Mouse (Mus musculus) heart, embryonic 14.5 days (tissue): ENCODE measurements around the gene Dupd1. TPM values are rescaled to one million over a fixed set of nuclear protein-coding genes. Genes with fewer than 3 reads are reported as not detected.
"Not testable (repeated sequence)": the region's sequence is repeated elsewhere in the genome, so short reads cannot be mapped to it uniquely, and the experiment has no call there.

Experiments used
- ATAC-seq: fragments of 200-750 bp; cut with Nextera tagmentation; 2 replicates; pipeline ENCODE4 v1.8.0; 2017; ENCODE audit warnings: low read depth, moderate TSS enrichment; ENCODE audit not compliant: insufficient number of reproducible peaks, insufficient read depth, low FRiP score
- H3K27ac ChIP-seq, 2 experiments: fragments of 200-500 bp in 1 of 2; fragments of 300-500 bp in 1 of 2; sonication (generic) in 1 of 2; replicated peaks in 1 of 2; 2 replicates each; pipeline ENCODE4 v1.5.1; 2012 to 2014; ENCODE audit warnings: low read depth in 2 of 2, low read length in 2 of 2, control low read depth in 1 of 2, mild to moderate bottlenecking in 1 of 2, mixed read lengths in 1 of 2; ENCODE audit not compliant: control insufficient read depth in 1 of 2, insufficient read depth in 1 of 2
- H3K27me3 ChIP-seq: fragments of 300-500 bp; sonication (generic); 2 replicates; pipeline ENCODE4 v1.6.1; 2014; ENCODE audit warnings: mild to moderate bottlenecking, low read length, control low read depth; ENCODE audit not compliant: control insufficient read depth, insufficient read depth
- H3K36me3 ChIP-seq: fragments of 300-500 bp; sonication (generic); 2 replicates; pipeline ENCODE4 v1.6.1; 2014; ENCODE audit warnings: mild to moderate bottlenecking, control low read depth, low read length, mixed read lengths; ENCODE audit not compliant: control insufficient read depth, insufficient read depth
- H3K4me1 ChIP-seq, 2 experiments: fragments of 200-500 bp in 1 of 2; fragments of 300-500 bp in 1 of 2; sonication (generic) in 1 of 2; 2 replicates each; pipeline ENCODE4 v1.6.1; 2012 to 2014; ENCODE audit warnings: low read length in 2 of 2, control low read depth in 1 of 2, mixed read lengths in 1 of 2; ENCODE audit not compliant: control insufficient read depth in 2 of 2, insufficient read depth in 2 of 2
- H3K4me2 ChIP-seq: fragments of 300-500 bp; sonication (generic); 2 replicates; pipeline ENCODE4 v1.6.1; 2014; ENCODE audit warnings: mild to moderate bottlenecking, low read length
- H3K4me3 ChIP-seq, 2 experiments: fragments of 200-500 bp in 1 of 2; fragments of 300-500 bp in 1 of 2; sonication (generic) in 1 of 2; 2 replicates each; pipeline ENCODE4 v1.5.1; 2012 to 2014; ENCODE audit warnings: low read length in 2 of 2, mild to moderate bottlenecking in 2 of 2, control low read depth in 1 of 2, low read depth in 1 of 2, moderate library complexity in 1 of 2; ENCODE audit not compliant: control insufficient read depth in 1 of 2, insufficient read depth in 1 of 2
- H3K9ac ChIP-seq: fragments of 300-500 bp; sonication (generic); 2 replicates; pipeline ENCODE4 v1.6.1; 2014; ENCODE audit warnings: mild to moderate bottlenecking, low read length
- H3K9me3 ChIP-seq: fragments of 300-500 bp; sonication (generic); 2 replicates; pipeline ENCODE4 v1.6.1; 2016; ENCODE audit warnings: low read length, control low read depth; ENCODE audit not compliant: control insufficient read depth
- WGBS: fragments of 180-500 bp; shearing (Covaris S2); extraction: QIAGEN DNeasy Blood & Tissue Kit; methylation state at CpG from one replicate; pipeline ENCODE4 v1.1.7; 2014; 5-methylcytosine and 5-hydroxymethylcytosine counted together
- polyA plus RNA-seq: library from polyadenylated mRNA; unstranded; fragments of >200 nt; fragmentation: Nextera tagmentation; extraction: Ambion mirVana; gene quantifications from 2 replicates; pipeline ENCODE4 v1.2.1, GENCODE M21; 2014

The Dupd1 gene
- polyA plus RNA-seq, 1 experiment from 2014 or later: 0.18 TPM

- Histone ChIP-seq H3K4me1 (peaks cover 31 to 44% of the 10 kb centered on the region in 2 experiments), H3K27ac (no peak overlapping the region), H3K9ac (no peak overlapping the region), H3K4me3 (no peak overlapping the region), H3K36me3 (no peaks in the 10 kb centered on the region), H3K9me3 (no peaks in the 10 kb centered on the region), H3K27me3 (peaks cover 10% of the 10 kb centered on the region), H3K4me2 (peak overlapping the region; percentile 46)
- 3% methylated on average over 9 of the region's 9 CpGs for WGBS
- ATAC-seq: no peak
Measured at GRCm38 (mm10) chr14:21682681-21683129, 31.7 kb downstream of the Dupd1 start.

DNA sequence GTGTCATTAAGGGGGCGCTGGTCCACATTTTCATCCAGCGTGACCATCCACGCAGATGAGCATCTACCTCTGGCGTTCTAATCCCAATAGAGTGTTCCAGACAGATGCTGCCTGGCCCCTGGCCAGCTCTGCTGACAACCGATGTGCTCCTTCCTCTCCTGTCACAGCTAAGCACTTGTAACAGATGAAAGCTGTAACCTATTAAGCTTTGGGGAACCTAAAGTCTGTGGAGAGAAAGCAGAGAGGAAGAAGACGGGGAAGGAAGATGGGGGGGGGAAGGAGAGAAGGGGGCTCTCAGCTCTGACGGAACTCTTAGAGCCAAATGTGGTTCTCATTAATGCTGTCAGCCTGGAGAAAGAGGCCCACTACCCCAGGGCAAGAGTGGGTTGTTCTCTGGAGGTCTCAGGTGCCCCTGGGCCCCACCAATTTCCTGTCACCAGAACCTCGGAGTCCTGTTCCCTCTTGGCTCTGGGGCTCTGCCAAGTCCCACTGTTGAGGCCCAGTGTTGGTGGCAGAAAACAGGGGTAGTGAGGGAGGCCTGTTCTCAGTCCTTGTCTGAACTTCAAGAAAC, 34.7 kb downstream of the Dupd1 start:
- 25% methylated on average over 8 of the region's 8 CpGs for WGBS
- Histone ChIP-seq H3K9me3 (no peaks in the 10 kb centered on the region), H3K4me2 (no peak overlapping the region), H3K36me3 (no peaks in the 10 kb centered on the region), H3K27ac (peak overlapping the region; percentile 39 to 55), H3K9ac (no peak overlapping the region), H3K4me1 (peaks cover 23 to 33% of the 10 kb centered on the region in 2 experiments), H3K4me3 (no peak overlapping the region), H3K27me3 (no peaks in the 10 kb centered on the region)
- ATAC-seq: no peak

- Histone ChIP-seq H3K27ac (no peak overlapping the region), H3K4me2 (no peak overlapping the region), H3K4me1 (peaks cover 19 to 25% of the 10 kb centered on the region in 2 experiments), H3K27me3 (no peaks in the 10 kb centered on the region), H3K9ac (no peak overlapping the region), H3K4me3 (no peak overlapping the region), H3K9me3 (no peaks in the 10 kb centered on the region), H3K36me3 (no peaks in the 10 kb centered on the region)
- WGBS: 38% methylated on average over 7 of the region's 7 CpGs
- ATAC-seq: no peak
Measured at GRCm38 (mm10) chr14:21678509-21679285, 35.7 kb downstream of the Dupd1 start.

GRCm38 (mm10) chr14:21676223-21676622, 38.2 kb downstream of the Dupd1 start:
- no peak overlapping the region for H3K9ac ChIP-seq
- no peaks in the 10 kb centered on the region for H3K9me3 ChIP-seq
- H3K36me3 ChIP-seq: peaks cover 9% of the 10 kb centered on the region; the same call in 1 of the 2 replicates
- no peak for ATAC-seq
- H3K4me3 ChIP-seq: no peak overlapping the region
- WGBS: 79% methylated on average over 2 of the region's 2 CpGs
- H3K4me1 ChIP-seq: peaks cover 13 to 16% of the 10 kb centered on the region in 2 experiments
- no peaks in the 10 kb centered on the region for H3K27me3 ChIP-seq
- no peak overlapping the region for H3K27ac ChIP-seq
- H3K4me2 ChIP-seq: no peak overlapping the region

DNA sequence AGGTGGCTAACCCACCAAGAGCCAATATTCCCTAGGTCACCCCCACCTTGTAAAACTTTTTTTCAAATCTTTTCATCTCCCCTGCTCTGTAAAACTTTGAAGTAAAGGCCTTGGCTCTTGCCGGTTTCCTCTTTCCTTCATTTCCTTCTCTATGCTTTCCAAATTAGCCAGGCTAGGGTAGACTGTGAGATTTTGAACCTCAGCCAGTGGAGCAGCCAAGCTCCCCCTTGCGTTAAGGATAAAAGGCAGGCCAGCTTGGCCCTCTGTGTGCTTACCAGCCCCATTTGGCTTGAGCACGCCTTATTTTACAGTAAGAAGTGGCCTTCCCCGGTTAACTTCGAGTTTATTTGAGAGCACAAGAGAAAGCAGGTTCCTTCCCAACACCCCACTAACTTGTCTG, 39.9 kb downstream of the Dupd1 start:
- no peak overlapping the region for H3K4me3 ChIP-seq
- no peaks in the 10 kb centered on the region for H3K27me3 ChIP-seq
- no peak for ATAC-seq
- H3K27ac ChIP-seq: no peak overlapping the region
- H3K36me3 ChIP-seq: peaks cover 27% of the 10 kb centered on the region
- H3K9me3 ChIP-seq: no peaks in the 10 kb centered on the region
- WGBS: 59% methylated on average over 5 of the region's 5 CpGs
- H3K4me2 ChIP-seq: no peak overlapping the region
- no peak overlapping the region for H3K9ac ChIP-seq
- peaks cover 2 to 4% of the 10 kb centered on the region in 2 experiments; a peak in 3 of 4 replicates for H3K4me1 ChIP-seq

- ATAC-seq: no peak
- 84% methylated on average over 4 of the region's 4 CpGs for WGBS
- H3K9me3 ChIP-seq: no peaks in the 10 kb centered on the region
- H3K9ac ChIP-seq: no peak overlapping the region
- H3K27ac ChIP-seq: no peak overlapping the region
- no peaks in the 10 kb centered on the region for H3K27me3 ChIP-seq
- no peaks in the 10 kb centered on the region for H3K4me1 ChIP-seq
- H3K4me2 ChIP-seq: no peak overlapping the region
- H3K36me3 ChIP-seq: peaks cover 40% of the 10 kb centered on the region
- no peak overlapping the region for H3K4me3 ChIP-seq
Measured at GRCm38 (mm10) chr14:21673100-21673499, 41.3 kb downstream of the Dupd1 start.

GRCm38 (mm10) chr14:21670422-21671006, 43.9 kb downstream of the Dupd1 start:
- H3K36me3 ChIP-seq: peaks cover 63% of the 10 kb centered on the region
- not testable (repeated sequence) for H3K4me1 ChIP-seq, ATAC-seq

More at GRCm38 (mm10) chr14:21670422-21671006, 43.9 kb downstream of the Dupd1 start:
- H3K27ac ChIP-seq, H3K9me3 ChIP-seq, H3K4me2 ChIP-seq, H3K9ac ChIP-seq, H3K4me3 ChIP-seq, H3K27me3 ChIP-seq: not testable (repeated sequence)
- 93% methylated on average over 15 of the region's 15 CpGs for WGBS
